Mouse (Mus musculus): ENCODE results near the gene Btbd3.

GRCm38 (mm10) chr2:138515531-138515930 lies 259.2 kb downstream of the Btbd3 start:
- TF ChIP-seq CTCF (IDR thresholded peaks at IDR 0.05; ENCODE audit: extremely low read depth, insufficient read length, insufficient replicate concordance, low read depth, low read length): no peak
- no peak for TF ChIP-seq POLR2A (IDR thresholded peaks at IDR 0.05; ENCODE audit: low read depth, low read length)

All from small intestine, adult 2 months (tissue).